Mouse (Mus musculus): ENCODE data around the gene Mex3b.

The Mex3b gene

GRCm38 (mm10) chr7:82866486-82867270, 455 bp upstream of the Mex3b start:
- peak; percentile 92 for DNase-seq (ENCODE audit: low spot score in 2 of 2)

GRCm38 (mm10) chr7:82868309-82869230, 1.4 kb downstream of the Mex3b start:
- peak; percentile 15 to 20 for DNase-seq (ENCODE audit: low spot score in 2 of 2)

- DNase-seq (ENCODE audit: low spot score in 2 of 2): peak; percentile 14 to 19
Measured at GRCm38 (mm10) chr7:82869231-82870147, 2.4 kb downstream of the Mex3b start.

- DNase-seq (ENCODE audit: low spot score in 2 of 2): no peak
Measured at GRCm38 (mm10) chr7:82870148-82870513, 3.0 kb downstream of the Mex3b start.

GRCm38 (mm10) chr7:82876551-82876950, 9.4 kb downstream of the Mex3b start:
- DNase-seq (ENCODE audit: low spot score in 2 of 2): no peak

- no peak for DNase-seq (ENCODE audit: low spot score in 2 of 2)
Measured at GRCm38 (mm10) chr7:82880016-82880415, 12.9 kb downstream of the Mex3b start.

- DNase-seq (ENCODE audit: low spot score in 2 of 2): no peak
Measured at GRCm38 (mm10) chr7:82880700-82881099, 13.6 kb downstream of the Mex3b start.

GRCm38 (mm10) chr7:82890317-82890850, 23.3 kb downstream of the Mex3b start:
- no peak for DNase-seq (ENCODE audit: low spot score in 2 of 2)

GRCm38 (mm10) chr7:82890875-82891515, 23.9 kb downstream of the Mex3b start:
- DNase-seq (ENCODE audit: low spot score in 2 of 2): no peak

GRCm38 (mm10) chr7:82894366-82894765, 27.2 kb downstream of the Mex3b start:
- DNase-seq (ENCODE audit: low spot score in 2 of 2): no peak

- no peak for DNase-seq (ENCODE audit: low spot score in 2 of 2)
Measured at GRCm38 (mm10) chr7:82895606-82896005, 28.5 kb downstream of the Mex3b start.

- no peak for DNase-seq (ENCODE audit: low spot score in 2 of 2)
Measured at GRCm38 (mm10) chr7:82896750-82897149, 29.6 kb downstream of the Mex3b start.

GRCm38 (mm10) chr7:82899459-82900297, 32.5 kb downstream of the Mex3b start:
- no peak for DNase-seq (ENCODE audit: low spot score in 2 of 2)

- no peak for DNase-seq (ENCODE audit: low spot score in 2 of 2)
Measured at GRCm38 (mm10) chr7:82903006-82903405, 35.9 kb downstream of the Mex3b start.

GRCm38 (mm10) chr7:82905527-82905926, 38.4 kb downstream of the Mex3b start:
- peak in 1 of 2 experiments; percentile 13 for DNase-seq (ENCODE audit: low spot score in 2 of 2)

- no peak for DNase-seq (ENCODE audit: low spot score in 2 of 2)
Measured at GRCm38 (mm10) chr7:82907081-82907480, 39.9 kb downstream of the Mex3b start.

- no peak for DNase-seq (ENCODE audit: low spot score in 2 of 2)
Measured at GRCm38 (mm10) chr7:82910536-82911384, 43.6 kb downstream of the Mex3b start.

GRCm38 (mm10) chr7:82911501-82911900, 44.4 kb downstream of the Mex3b start:
- no peak for DNase-seq (ENCODE audit: low spot score in 2 of 2)

GRCm38 (mm10) chr7:82914297-82914696, 47.2 kb downstream of the Mex3b start:
- DNase-seq (ENCODE audit: low spot score in 2 of 2): no peak

All from heart, adult 9 months (tissue).